Mouse (Mus musculus): ENCODE measurements around the gene Brd4.

DNA sequence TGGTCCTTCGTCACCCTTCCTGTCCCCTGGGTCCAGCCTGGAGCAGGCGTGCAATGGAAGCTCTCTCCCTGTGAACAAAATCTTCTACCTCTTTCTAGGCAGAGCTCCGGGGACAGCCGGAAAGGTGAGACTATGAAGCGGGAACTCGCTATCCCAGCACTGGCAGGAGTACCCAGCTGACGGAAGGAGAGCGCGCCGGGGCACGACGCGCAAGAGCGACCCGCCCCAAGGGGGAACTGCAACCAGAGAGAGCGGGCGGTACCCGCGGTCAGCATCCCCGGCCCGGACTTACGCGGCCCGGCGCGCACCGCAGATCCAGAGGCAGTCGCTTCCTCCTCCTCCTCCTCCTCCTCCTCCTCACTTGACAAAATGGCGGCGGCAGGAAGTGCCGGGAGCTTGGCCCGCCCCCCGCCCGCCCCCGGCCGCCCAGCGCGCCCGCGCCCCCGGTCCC, 726 bp downstream of the Brd4 start:
- TF ChIP-seq CTCF (IDR thresholded peaks at IDR 0.05; ENCODE audit: low read depth) (no peak), EP300 (optimal IDR thresholded peaks at IDR 0.05) (no peak)
